Comparison of ENCODE assay signal across 26 mouse cellular contexts in genomic region chr9:118739659-118740058, GRCm38 (mm10).
DNase-seq lines count a peak whose midpoint lies in the region; TF ChIP-seq lines count a peak whose summit lies in the region.
"Had no signal": no experiment of that assay in that cellular context is flagged by ENCODE, and none has a peak within 500 bp of the region (broad histone marks: within the 10 kb centered on the region; RNA-seq: fewer than 3 reads in every experiment).

No protein-coding gene starts in this region.

- no peak overlapping the region for H3K4me3 ChIP-seq in liver, adult 2 months (ENCODE audit: insufficient read depth, low read depth, low read length)
- no peak overlapping the region for H3K4me3 ChIP-seq in brown adipose tissue, adult 24 weeks (ENCODE audit: insufficient read depth, low read depth, low read length)
- H3K4me3 ChIP-seq: heart, embryonic 15.5 days; hindbrain, embryonic 13.5 days; neural tube, embryonic 15.5 days; stomach, embryonic 15.5 days had no signal

- H3K9ac ChIP-seq in liver, adult 2 months (ENCODE audit: low read depth, low read length): no peak overlapping the region
- H3K9ac ChIP-seq: heart, embryonic 15.5 days; hindbrain, embryonic 13.5 days; liver, embryonic 14.5 days; neural tube, embryonic 15.5 days; stomach, embryonic 15.5 days had no signal

- 48% methylated on average over 3 of the region's 3 CpGs for WGBS in liver, adult 2 months

- H3K27ac ChIP-seq in liver, adult 2 months (replicated peaks; ENCODE audit: insufficient read depth, low read depth, low read length): no peak overlapping the region
- H3K27ac ChIP-seq in brown adipose tissue, adult 24 weeks (replicated peaks; ENCODE audit: low read depth, low read length): 0 out of 2 replicates have a peak overlapping the region, but pooled peaks have one; percentile 38
- H3K27ac ChIP-seq: heart, embryonic 15.5 days; hindbrain, embryonic 13.5 days; kidney, postnatal 0 days; liver, embryonic 14.5 days; macrophage; neural tube, embryonic 15.5 days; stomach, embryonic 15.5 days had no signal

- no peak for TF ChIP-seq CTCF in liver, adult 2 months (IDR thresholded peaks at IDR 0.05; ENCODE audit: low read depth, low read length)

- TF ChIP-seq POLR2A in liver, adult 2 months (IDR thresholded peaks at IDR 0.05; ENCODE audit: extremely low read depth, insufficient read depth, low read length): no peak

- no peaks in the 10 kb centered on the region; the same call in 1 of the 2 replicates for H3K4me1 ChIP-seq in liver, adult 2 months (ENCODE audit: control insufficient read depth, insufficient read depth, low read length)
- peaks cover 15% of the 10 kb centered on the region for H3K4me1 ChIP-seq in brown adipose tissue, adult 24 weeks (ENCODE audit: control insufficient read depth, insufficient read depth, insufficient read length, low read length)

- intact Hi-C loops in gastrocnemius, postnatal 14 days (cut with DNase I; ENCODE audit: low total_unique reads): no loop called here

- H3K36me3 ChIP-seq in liver, adult 2 months (ENCODE audit: control insufficient read depth, insufficient read depth, low read length): no peaks in the 10 kb centered on the region
- H3K36me3 ChIP-seq: heart, embryonic 15.5 days; hindbrain, embryonic 13.5 days; neural tube, embryonic 15.5 days; stomach, embryonic 15.5 days had no signal

- peak; percentile 35 for DNase-seq in gastrocnemius, postnatal 14 days
- DNase-seq in gastrocnemius, postnatal 4 days (ENCODE audit: low spot score in 2 of 2): no peak
- DNase-seq in liver, adult 2 months (ENCODE audit: extremely low read depth, low read depth, low spot score): peak; percentile 93
- no peak for DNase-seq in liver
- DNase-seq in adipocyte (ENCODE audit: low spot score): no peak
- DNase-seq: B cell, adult 2 months; cerebellum, adult 2 months; cerebellum, postnatal 25 days; heart, postnatal 36 days; kidney, adult 8-10 months; kidney, postnatal 4 days; layer of hippocampus, postnatal 36 days; left cerebral cortex, postnatal 4 days; lung, adult 2 months; lung, postnatal 10 days; midbrain, embryonic 14.5 days; retina, postnatal 1 day; right cerebral cortex, postnatal 14 days had no signal

- no peaks in the 10 kb centered on the region for H3K27me3 ChIP-seq in liver, adult 2 months (ENCODE audit: control insufficient read depth, insufficient read depth, low read length)
- H3K27me3 ChIP-seq: heart, embryonic 15.5 days; hindbrain, embryonic 13.5 days; neural tube, embryonic 15.5 days; stomach, embryonic 15.5 days had no signal

- H3K79me2 ChIP-seq in liver, adult 2 months (ENCODE audit: control insufficient read depth, insufficient read depth, low read length): no peaks in the 10 kb centered on the region

Comparison
In these comparisons a context has a peak if more than half of its experiments do, and no peak if none do; other contexts are left out.
1. DNase-seq: peak in gastrocnemius, postnatal 14 days (single experiment) and liver, adult 2 months (single experiment); none in gastrocnemius, postnatal 4 days (0 of 2), liver (single experiment) and adipocyte (single experiment).